Mouse (Mus musculus): Measurements from ENCODE around the gene Ciao2b. TPM values are rescaled to one million over a fixed set of nuclear protein-coding genes. Genes with fewer than 3 reads are reported as not detected.

Ciao2b gene
- total and polyA plus RNA-seq, 3 experiments = 78.7 to 110 TPM; not detected in 1

DNA sequence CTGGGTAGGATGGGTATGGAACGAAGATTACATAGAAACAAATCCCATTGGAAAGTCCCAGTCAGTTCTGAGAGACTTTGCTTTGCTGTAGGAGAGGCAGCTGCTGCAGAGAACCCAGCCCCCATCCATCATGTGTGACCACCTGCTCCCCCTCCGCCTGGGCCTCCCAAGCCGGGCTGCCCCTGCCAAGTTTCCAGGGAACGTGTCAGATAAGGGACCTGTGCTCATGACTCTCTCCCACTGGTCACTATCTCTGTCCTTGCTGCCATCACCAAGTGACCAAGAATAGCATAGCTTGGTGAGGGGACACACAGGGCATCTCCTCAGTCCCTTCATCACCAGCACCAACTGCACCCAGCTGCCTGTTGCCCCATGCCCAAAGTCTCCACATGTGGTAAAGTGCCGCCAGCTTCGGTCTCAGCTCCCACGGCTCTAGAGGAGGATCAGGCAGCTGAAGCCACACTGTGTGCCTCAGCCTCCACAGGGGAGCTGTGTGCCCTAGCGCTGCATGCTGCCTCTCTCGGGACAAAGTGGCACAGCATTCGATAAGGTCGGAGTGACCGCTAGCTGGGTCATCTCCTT is 31.5 kb downstream of the Ciao2b start:
- Histone ChIP-seq H3K4me1 (ENCODE audit: control insufficient read depth in 1 of 2, insufficient read depth in 2 of 2, low read length in 2 of 2) (0 out of 4 replicates have a peak, but pooled peaks cover 0 to 9% of the 10 kb centered on the region in 2 experiments), H3K9me3 (replicated peaks; ENCODE audit: insufficient read depth, low read length) (no peaks in the 10 kb centered on the region), H3K79me2 (ENCODE audit: control insufficient read depth, insufficient read depth, low read length, poor library complexity) (no peaks in the 10 kb centered on the region), H3K4me3 (ENCODE audit: control insufficient read depth in 1 of 2, insufficient read depth in 1 of 2, low read depth in 2 of 2, low read length in 2 of 2) (no peak overlapping the region), H3K27ac (ENCODE audit: control insufficient read depth, low read depth, low read length) (no peak overlapping the region), H3K27me3 (ENCODE audit: control insufficient read depth in 1 of 2, insufficient read depth in 2 of 2, low read length in 2 of 2) (no peaks in the 10 kb centered on the region), H3K9ac (ENCODE audit: control insufficient read depth, low read depth, low read length, poor library complexity, severe bottlenecking) (no peak overlapping the region), H3K36me3 (ENCODE audit: control insufficient read depth in 1 of 2, insufficient read depth in 2 of 2, low read length in 2 of 2) (no peaks in the 10 kb centered on the region)
- TF ChIP-seq MXI1 (IDR thresholded peaks at IDR 0.05; ENCODE audit: low read depth, low read length) (no peak), MEF2A (IDR thresholded peaks at IDR 0.05; ENCODE audit: extremely low read depth, insufficient replicate concordance, low read depth, low read length, poor library complexity, severe bottlenecking) (no peak), ZC3H11A (IDR thresholded peaks at IDR 0.05; ENCODE audit: low read depth, low read length) (no peak)
- no peak for DNase-seq (ENCODE audit: low read depth, low spot score)

DNA sequence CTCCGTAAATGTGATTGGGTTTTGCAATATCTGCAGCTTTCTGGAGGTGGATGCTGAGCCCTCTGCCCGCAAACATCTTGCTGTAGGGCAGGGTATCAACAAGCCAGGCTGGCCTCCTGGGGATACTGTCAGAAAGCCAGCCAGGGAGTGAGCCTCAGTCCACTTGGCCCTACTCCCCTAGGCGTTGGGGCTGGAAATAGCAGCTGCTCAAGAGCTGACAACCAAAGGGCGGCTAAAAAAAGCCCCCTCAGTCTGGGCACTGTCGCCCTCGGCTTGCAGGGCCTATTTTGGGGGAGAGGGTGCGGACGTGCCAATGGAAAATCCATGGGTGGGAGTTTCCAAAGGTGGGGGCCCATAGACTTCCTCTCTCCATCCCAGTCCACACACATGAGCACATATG is 32.5 kb downstream of the Ciao2b start:
- H3K27ac ChIP-seq (ENCODE audit: control insufficient read depth, low read depth, low read length) = no peak overlapping the region
- TF ChIP-seq NELFE (IDR thresholded peaks at IDR 0.05; ENCODE audit: low read depth, low read length) (no peak), TCF12 (IDR thresholded peaks at IDR 0.05; ENCODE audit: low read depth, low read length) (no peak), JUND (IDR thresholded peaks at IDR 0.05; ENCODE audit: low read depth, low read length) (no peak), USF1 (IDR thresholded peaks at IDR 0.05; ENCODE audit: low read depth, low read length) (no peak), CTCF (IDR thresholded peaks at IDR 0.05 in 2 of 3, conservative IDR thresholded peaks at IDR 0.05 in 1 of 3; ENCODE audit: control insufficient read depth in 1 of 3, insufficient read depth in 1 of 3, low read depth in 2 of 3, low read length in 3 of 3, poor library complexity in 1 of 3, severe bottlenecking in 1 of 3) (no peak)
- DNase-seq (ENCODE audit: low read depth, low spot score) = no peak
- no peaks in the 10 kb centered on the region for H3K27me3 ChIP-seq (ENCODE audit: control insufficient read depth in 1 of 2, insufficient read depth in 2 of 2, low read length in 2 of 2)
- no peak overlapping the region for H3K9ac ChIP-seq (ENCODE audit: control insufficient read depth, low read depth, low read length, poor library complexity, severe bottlenecking)
- no peaks in the 10 kb centered on the region for H3K9me3 ChIP-seq (replicated peaks; ENCODE audit: insufficient read depth, low read length)
- no peak overlapping the region for H3K4me3 ChIP-seq (ENCODE audit: control insufficient read depth in 1 of 2, insufficient read depth in 1 of 2, low read depth in 2 of 2, low read length in 2 of 2)
- H3K4me1 ChIP-seq (ENCODE audit: control insufficient read depth in 1 of 2, insufficient read depth in 2 of 2, low read length in 2 of 2) = 0 out of 4 replicates have a peak, but pooled peaks cover 0 to 9% of the 10 kb centered on the region in 2 experiments
- H3K79me2 ChIP-seq (ENCODE audit: control insufficient read depth, insufficient read depth, low read length, poor library complexity) = no peaks in the 10 kb centered on the region
- no peaks in the 10 kb centered on the region for H3K36me3 ChIP-seq (ENCODE audit: control insufficient read depth in 1 of 2, insufficient read depth in 2 of 2, low read length in 2 of 2)

DNA sequence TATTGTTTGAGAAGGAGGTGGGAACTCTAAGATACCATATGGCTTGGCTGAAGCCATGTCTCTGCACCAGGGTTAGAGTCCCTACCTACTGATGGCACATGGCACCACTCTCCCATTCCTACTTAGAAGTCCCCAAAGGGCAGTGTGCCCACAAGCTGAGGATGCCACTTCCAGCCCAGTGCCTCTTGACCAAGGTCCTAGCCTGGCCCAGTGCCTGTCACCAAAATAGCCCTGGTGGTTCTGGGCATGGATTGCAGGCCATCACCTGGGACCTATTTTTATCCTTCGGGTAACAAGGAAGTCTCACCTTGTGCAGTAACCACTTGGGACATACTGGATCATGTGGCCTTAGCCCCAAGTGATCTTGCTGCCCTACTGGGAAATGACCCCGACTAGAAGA is 33.8 kb downstream of the Ciao2b start:
- H3K27ac ChIP-seq (ENCODE audit: control insufficient read depth, low read depth, low read length) = no peak overlapping the region
- H3K27me3 ChIP-seq (ENCODE audit: control insufficient read depth in 1 of 2, insufficient read depth in 2 of 2, low read length in 2 of 2) = no peaks in the 10 kb centered on the region
- no peaks in the 10 kb centered on the region for H3K36me3 ChIP-seq (ENCODE audit: control insufficient read depth in 1 of 2, insufficient read depth in 2 of 2, low read length in 2 of 2)
- H3K4me1 ChIP-seq (ENCODE audit: control insufficient read depth in 1 of 2, insufficient read depth in 2 of 2, low read length in 2 of 2) = 0 out of 4 replicates have a peak, but pooled peaks cover 0 to 6% of the 10 kb centered on the region in 2 experiments
- H3K79me2 ChIP-seq (ENCODE audit: control insufficient read depth, insufficient read depth, low read length, poor library complexity) = no peaks in the 10 kb centered on the region
- H3K9me3 ChIP-seq (replicated peaks; ENCODE audit: insufficient read depth, low read length) = no peaks in the 10 kb centered on the region
- no peak for TF ChIP-seq SMC3 (IDR thresholded peaks at IDR 0.05; ENCODE audit: low read depth, low read length)
- TF ChIP-seq BHLHE40 (IDR thresholded peaks at IDR 0.05; ENCODE audit: borderline replicate concordance, low read depth, low read length) = no peak
- TF ChIP-seq ETS1 (IDR thresholded peaks at IDR 0.05; ENCODE audit: low read depth, low read length) = no peak
- no peak for TF ChIP-seq ZNF384 (IDR thresholded peaks at IDR 0.05; ENCODE audit: low read depth, low read length)
- no peak for TF ChIP-seq MEF2A (IDR thresholded peaks at IDR 0.05; ENCODE audit: extremely low read depth, insufficient replicate concordance, low read depth, low read length, poor library complexity, severe bottlenecking)
- TF ChIP-seq NELFE (IDR thresholded peaks at IDR 0.05; ENCODE audit: low read depth, low read length) = no peak
- TF ChIP-seq NRF1 (IDR thresholded peaks at IDR 0.05; ENCODE audit: insufficient read depth, low read depth, low read length, poor library complexity, severe bottlenecking) = no peak
- no peak for TF ChIP-seq ZMIZ1 (IDR thresholded peaks at IDR 0.05; ENCODE audit: low read depth, low read length)
- no peak for TF ChIP-seq ZKSCAN1 (IDR thresholded peaks at IDR 0.05; ENCODE audit: low read depth, low read length)
- no peak for TF ChIP-seq POLR2AphosphoS2 (IDR thresholded peaks at IDR 0.05; ENCODE audit: low read length)
- TF ChIP-seq ZC3H11A (IDR thresholded peaks at IDR 0.05; ENCODE audit: low read depth, low read length) = no peak
- no peak for TF ChIP-seq CHD1 (IDR thresholded peaks at IDR 0.05; ENCODE audit: low read depth, low read length)
- no peak for TF ChIP-seq CTCF (IDR thresholded peaks at IDR 0.05 in 2 of 3, conservative IDR thresholded peaks at IDR 0.05 in 1 of 3; ENCODE audit: control insufficient read depth in 1 of 3, insufficient read depth in 1 of 3, low read depth in 2 of 3, low read length in 3 of 3, poor library complexity in 1 of 3, severe bottlenecking in 1 of 3)
- no peak for TF ChIP-seq EP300 (IDR thresholded peaks at IDR 0.05; ENCODE audit: low read depth in 1 of 2, low read length in 2 of 2)
- no peak for TF ChIP-seq POLR2AphosphoS5 (IDR thresholded peaks at IDR 0.05; ENCODE audit: borderline replicate concordance, low read depth, low read length)
- no peak for TF ChIP-seq USF2 (IDR thresholded peaks at IDR 0.05; ENCODE audit: borderline replicate concordance in 1 of 2, insufficient read depth in 1 of 2, low read depth in 1 of 2, low read length in 2 of 2)
- no peak for TF ChIP-seq E2F4 (IDR thresholded peaks at IDR 0.05; ENCODE audit: borderline replicate concordance, low read depth, low read length)
- no peak for TF ChIP-seq CHD2 (IDR thresholded peaks at IDR 0.05; ENCODE audit: low read length)
- no peak for TF ChIP-seq MYB (IDR thresholded peaks at IDR 0.05; ENCODE audit: low read depth, low read length)
- no peak for DNase-seq (ENCODE audit: low read depth, low spot score)
- H3K9ac ChIP-seq (ENCODE audit: control insufficient read depth, low read depth, low read length, poor library complexity, severe bottlenecking) = no peak overlapping the region
- H3K4me3 ChIP-seq (ENCODE audit: control insufficient read depth in 1 of 2, insufficient read depth in 1 of 2, low read depth in 2 of 2, low read length in 2 of 2) = no peak overlapping the region

Measured in MEL (cell line).